ENCODE assay signal across 27 mouse cellular contexts in genomic region chr5:99656024-99656423, GRCm38 (mm10).
DNase-seq lines count a peak whose midpoint lies in the region; ATAC-seq and TF ChIP-seq lines count a peak whose summit lies in the region.
"Had no signal": no experiment of that assay in that cellular context is flagged by ENCODE, and none has a peak within 500 bp of the region (broad histone marks: within the 10 kb centered on the region; RNA-seq: fewer than 3 reads in every experiment).

No protein-coding gene starts in this region.

- H3K4me3 ChIP-seq in stomach, postnatal 0 days (ENCODE audit: low read depth, low read length) = no peak overlapping the region
- H3K4me3 ChIP-seq: embryonic facial prominence, embryonic 13.5 days; erythroblast, embryonic 14.5 days; forebrain, embryonic 12.5 days; gastrocnemius, adult 2 months; hindbrain, embryonic 12.5 days; hindbrain, embryonic 15.5 days had no signal

- no peak overlapping the region for H3K27ac ChIP-seq in stomach, postnatal 0 days (replicated peaks)
- H3K27ac ChIP-seq: embryonic facial prominence, embryonic 13.5 days; forebrain, embryonic 12.5 days; gastrocnemius, adult 2 months; hindbrain, embryonic 12.5 days; hindbrain, embryonic 15.5 days had no signal

- no peak overlapping the region for H3K4me2 ChIP-seq in stomach, postnatal 0 days (replicated peaks; ENCODE audit: low read depth)
- H3K4me2 ChIP-seq: embryonic facial prominence, embryonic 13.5 days; forebrain, embryonic 12.5 days; heart, embryonic 11.5 days; hindbrain, embryonic 12.5 days; hindbrain, embryonic 15.5 days had no signal

- H3K4me1 ChIP-seq in stomach, postnatal 0 days (replicated peaks; ENCODE audit: control insufficient read depth, insufficient read depth) = no peaks in the 10 kb centered on the region

- DNase-seq in kidney, postnatal 4 days = peak; percentile 7 to 18
- no peak for DNase-seq in kidney, adult 11 months
- peak; percentile 20 for DNase-seq in thymus, postnatal 4 days
- DNase-seq in thymus, postnatal 0 days (ENCODE audit: low spot score) = no peak
- peak; percentile 42 for DNase-seq in R1 (ENCODE audit: low read depth, low spot score)
- DNase-seq in stomach, postnatal 0 days (ENCODE audit: low spot score) = peak; percentile 27
- DNase-seq in cerebellum, adult 18-20 months = no peak
- no peak for DNase-seq in adrenal gland, postnatal 14 days
- DNase-seq: adrenal gland, adult 8-10 months; adrenal gland, postnatal 36 days; cerebellum, adult 2 months; cerebellum, adult 9-11 months; cerebellum, postnatal 25 days; gastrocnemius, adult 2 months; gastrocnemius, postnatal 14 days; heart, adult 11 months had no signal

- no peaks in the 10 kb centered on the region for H3K36me3 ChIP-seq in stomach, postnatal 0 days (ENCODE audit: control insufficient read depth, insufficient read depth, low read length)
- H3K36me3 ChIP-seq: embryonic facial prominence, embryonic 13.5 days; forebrain, embryonic 12.5 days; G1E; hindbrain, embryonic 12.5 days; hindbrain, embryonic 15.5 days had no signal

- H3K9me3 ChIP-seq in stomach, postnatal 0 days (ENCODE audit: control insufficient read depth, low read length) = no peaks in the 10 kb centered on the region
- H3K9me3 ChIP-seq: embryonic facial prominence, embryonic 13.5 days; forebrain, embryonic 12.5 days; hindbrain, embryonic 15.5 days had no signal

- no peak for ATAC-seq in stomach, postnatal 0 days (ENCODE audit: low FRiP score, low TSS enrichment)
- ATAC-seq: activated CD4-positive, CD25-positive, alpha-beta regulatory T cell, adult 4 months; CD4-positive, CD25-positive, alpha-beta regulatory T cell, adult 4 months; forebrain, embryonic 16.5 days; Patski had no signal

- H3K27me3 ChIP-seq in stomach, postnatal 0 days (ENCODE audit: control insufficient read depth, insufficient read depth, low read length) = no peaks in the 10 kb centered on the region
- H3K27me3 ChIP-seq: embryonic facial prominence, embryonic 13.5 days; forebrain, embryonic 12.5 days; hindbrain, embryonic 12.5 days; hindbrain, embryonic 15.5 days; Patski had no signal

- TF ChIP-seq CTCF in stomach, postnatal 0 days (IDR thresholded peaks at IDR 0.05; ENCODE audit: low read depth) = no peak

- H3K9ac ChIP-seq in stomach, postnatal 0 days (ENCODE audit: low read length) = no peak overlapping the region
- H3K9ac ChIP-seq: embryonic facial prominence, embryonic 13.5 days; forebrain, embryonic 12.5 days; hindbrain, embryonic 12.5 days; hindbrain, embryonic 15.5 days had no signal

- TF ChIP-seq EP300 in stomach, postnatal 0 days (optimal IDR thresholded peaks at IDR 0.05) = no peak

- 34% methylated on average over 5 of the region's 5 CpGs for WGBS in stomach, postnatal 0 days

Comparison
In these comparisons a context has a peak if more than half of its experiments do, and no peak if none do; other contexts are left out.
1. DNase-seq: peak in kidney, postnatal 4 days (2 of 2), thymus, postnatal 4 days (single experiment), R1 (single experiment) and stomach, postnatal 0 days (single experiment); none in kidney, adult 11 months (single experiment), thymus, postnatal 0 days (single experiment), cerebellum, adult 18-20 months (0 of 2) and adrenal gland, postnatal 14 days (single experiment).